Mouse (Mus musculus) fibroblast of lung, adult 2 months (primary cell): ENCODE results near the gene Zkscan14.

Source experiments
- DNase-seq: peaks from one replicate; pipeline ENCODE4 v3.0.0-alpha.2; 2011; ENCODE audit warnings: low read depth

The Zkscan14 gene

GRCm38 (mm10) chr5:145202446-145202845, 778 bp upstream of the Zkscan14 start:
- DNase-seq, result no peak

DNA sequence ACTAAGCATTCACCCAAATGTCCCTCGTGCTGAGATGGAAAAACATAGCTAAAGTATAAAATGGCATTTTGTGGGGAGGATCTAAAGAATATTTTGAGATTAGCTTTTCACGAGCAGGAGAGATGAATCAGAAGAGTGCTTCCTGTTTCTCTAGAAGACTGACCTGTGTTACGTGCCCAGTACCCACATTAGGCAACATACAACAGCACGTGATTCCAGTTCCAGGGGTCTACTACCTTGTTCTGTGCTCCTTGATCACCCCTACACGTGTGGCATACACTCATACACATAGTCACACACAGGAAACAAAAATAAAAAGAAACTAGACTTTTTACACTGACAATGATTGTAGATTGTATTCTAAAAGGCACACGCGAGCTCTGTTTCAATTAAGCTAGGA, 1.3 kb downstream of the Zkscan14 start:
- DNase-seq, result no peak

DNA sequence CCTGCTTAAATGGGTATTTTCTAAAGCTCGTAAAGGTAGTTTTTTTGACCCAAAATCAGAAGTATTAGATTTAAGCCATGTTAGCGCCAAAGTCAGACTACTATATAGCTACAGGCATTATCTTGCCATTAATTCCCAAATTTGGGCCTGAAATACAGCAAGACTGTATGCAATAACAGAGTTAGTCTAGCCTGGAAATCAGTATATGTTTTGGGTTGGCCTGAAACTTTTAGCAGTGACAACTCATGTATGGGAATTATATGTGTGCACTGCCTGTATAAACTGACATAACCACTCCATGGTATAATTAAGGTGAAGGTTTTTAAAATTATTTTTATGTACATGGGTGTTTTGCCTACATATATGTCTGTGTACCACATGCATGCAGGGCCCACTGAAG, 9.7 kb downstream of the Zkscan14 start, which contains the start of gene Atp5j2:
TSS of gene Atp5j2 (minus strand) at position 101 of the 400 bp plus-strand sequence.
- no peak for DNase-seq

GRCm38 (mm10) chr5:145190875-145191798, 10.5 kb downstream of the Zkscan14 start:
- DNase-seq, result peak; percentile 86

- DNase-seq, result no peak
Observed at GRCm38 (mm10) chr5:145190373-145190772, 11.3 kb downstream of the Zkscan14 start.

- no peak for DNase-seq
Observed at GRCm38 (mm10) chr5:145189416-145189815, 12.3 kb downstream of the Zkscan14 start.

GRCm38 (mm10) chr5:145185244-145185643, 16.4 kb downstream of the Zkscan14 start:
- no peak for DNase-seq

DNA sequence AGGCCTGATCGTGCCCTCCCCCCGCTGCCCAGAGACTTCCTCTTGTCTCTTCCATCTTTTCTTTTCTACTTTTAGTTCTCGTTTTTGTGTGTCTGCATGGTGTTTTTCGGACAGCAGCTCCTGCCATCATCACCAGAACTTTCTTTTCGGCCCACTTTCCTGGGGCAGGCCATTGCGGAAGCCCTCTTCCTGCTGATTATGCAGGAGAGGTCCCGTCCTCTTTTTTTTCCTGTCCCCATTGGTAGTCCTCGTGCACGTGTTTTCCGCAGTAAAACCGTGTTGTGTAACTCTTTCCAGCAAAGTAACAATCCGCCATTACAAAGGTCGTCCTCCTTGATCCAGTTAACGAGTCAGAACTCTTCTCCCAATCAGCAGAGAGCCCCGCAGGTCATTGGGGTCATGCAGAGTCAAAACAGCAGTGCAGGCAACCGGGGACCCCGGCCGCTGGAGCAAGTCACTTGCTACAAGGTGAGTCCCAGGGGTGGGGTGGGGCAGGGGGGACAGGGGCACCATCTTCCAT, 23.1 kb downstream of the Zkscan14 start:
- DNase-seq, result no peak

- no peak for DNase-seq
Observed at GRCm38 (mm10) chr5:145167306-145167661, 34.4 kb downstream of the Zkscan14 start.

DNA sequence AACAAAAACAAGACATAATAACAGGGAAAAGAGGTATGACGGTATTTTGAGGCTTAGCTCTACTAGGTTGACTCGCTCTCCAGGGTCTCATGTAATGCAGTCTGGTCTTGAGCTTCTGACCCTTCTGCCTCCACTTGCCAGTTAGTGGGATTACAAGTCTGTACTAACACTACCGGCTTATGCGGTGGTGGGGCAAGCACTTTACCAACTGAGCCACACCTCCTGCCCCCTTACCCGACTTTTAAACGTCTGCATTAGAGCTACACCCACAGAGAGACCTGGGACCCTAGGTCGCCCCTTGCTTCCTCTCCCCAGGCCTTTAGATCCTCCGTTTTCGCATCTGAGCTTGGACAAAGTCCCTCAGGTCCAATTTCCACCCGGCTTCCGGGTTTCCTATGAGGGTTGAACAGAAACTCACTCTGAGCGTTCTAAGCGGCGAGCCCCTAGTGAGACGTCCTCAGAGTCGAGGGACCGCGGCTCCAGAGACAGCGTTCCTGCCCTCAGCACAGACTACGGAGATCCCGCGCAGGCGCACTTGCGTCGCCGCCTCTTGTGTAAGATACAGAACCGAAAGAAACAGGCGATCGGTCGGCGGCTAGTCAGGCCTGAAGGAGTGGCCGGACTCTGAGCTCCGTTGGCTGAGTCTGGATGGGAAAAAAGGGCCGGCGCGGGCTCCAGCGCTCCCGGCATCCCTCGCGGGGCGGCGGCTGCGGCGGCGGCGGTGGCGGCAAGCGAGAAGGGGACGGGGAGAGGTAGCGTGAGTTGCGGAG, 34.9 kb downstream of the Zkscan14 start, which contains the start of the genes Ptcd1 and Cpsf4:
TSS of gene Ptcd1 (minus strand) at position 573 of the 770 bp plus-strand sequence.
TSS of gene Cpsf4 (plus strand) at position 678 of the 770 bp plus-strand sequence.
- DNase-seq, result peak; percentile 92

DNA sequence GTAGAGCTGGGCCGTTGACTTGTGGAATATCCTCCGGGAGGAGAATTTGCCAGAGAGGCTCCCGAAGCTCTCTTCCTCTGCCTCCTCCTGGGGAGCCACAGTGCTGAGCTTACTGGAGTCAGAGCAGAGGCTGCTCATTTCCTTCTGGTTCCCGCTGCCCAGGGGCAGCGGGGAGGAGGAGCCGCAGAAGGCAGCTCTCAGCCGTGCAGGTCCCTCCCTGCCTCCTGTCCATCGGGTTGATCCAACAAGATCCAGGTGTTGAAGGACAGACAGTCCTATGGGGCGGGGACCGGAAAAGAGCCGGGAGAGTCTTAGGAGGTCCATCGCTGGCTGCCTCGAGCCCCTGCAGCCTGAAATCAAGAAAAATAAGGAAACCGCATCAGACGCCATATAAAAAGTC, 36.5 kb downstream of the Zkscan14 start:
- DNase-seq, result no peak

DNA sequence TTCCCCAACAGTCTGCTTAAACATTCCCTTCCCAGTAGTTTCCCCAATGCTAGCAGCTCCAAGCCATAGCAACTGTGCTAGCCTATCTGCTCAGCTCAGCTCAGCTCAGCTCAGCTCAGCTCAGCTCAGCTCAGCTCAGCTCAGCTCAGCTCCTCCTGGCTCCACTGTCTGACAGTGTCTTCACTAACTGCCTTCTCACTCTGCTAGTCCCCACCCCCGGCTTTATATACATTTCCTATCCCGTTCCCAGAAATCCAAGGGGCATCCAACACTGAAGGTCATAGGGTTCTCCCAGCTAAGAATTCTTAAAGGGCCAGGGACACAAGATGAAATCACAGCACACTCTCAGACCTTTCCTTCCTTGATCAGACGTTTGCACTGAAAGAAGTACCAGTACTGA, 37.0 kb downstream of the Zkscan14 start:
- DNase-seq, result no peak

DNA sequence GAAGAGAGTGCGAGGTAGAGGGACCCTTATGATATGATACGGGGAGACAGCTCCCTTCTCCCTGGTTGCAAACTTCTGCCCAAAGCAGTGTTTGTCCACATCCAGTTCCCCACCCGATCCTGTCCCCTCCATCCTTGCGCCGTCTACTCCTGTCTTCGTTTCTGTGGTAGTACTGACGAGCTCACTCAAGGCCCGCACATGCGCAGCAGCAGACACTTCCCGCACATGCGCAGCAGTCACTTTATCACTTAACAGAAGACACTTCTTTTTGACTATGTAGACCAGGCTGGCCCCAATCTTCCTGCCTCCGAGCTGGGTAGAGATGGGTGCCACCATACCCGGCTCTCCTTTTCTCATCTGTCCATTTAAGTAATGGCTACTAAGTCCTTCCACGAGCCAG, 40.3 kb downstream of the Zkscan14 start:
- DNase-seq, result no peak

GRCm38 (mm10) chr5:145152690-145153089, 49.0 kb downstream of the Zkscan14 start:
- no peak for DNase-seq

DNA sequence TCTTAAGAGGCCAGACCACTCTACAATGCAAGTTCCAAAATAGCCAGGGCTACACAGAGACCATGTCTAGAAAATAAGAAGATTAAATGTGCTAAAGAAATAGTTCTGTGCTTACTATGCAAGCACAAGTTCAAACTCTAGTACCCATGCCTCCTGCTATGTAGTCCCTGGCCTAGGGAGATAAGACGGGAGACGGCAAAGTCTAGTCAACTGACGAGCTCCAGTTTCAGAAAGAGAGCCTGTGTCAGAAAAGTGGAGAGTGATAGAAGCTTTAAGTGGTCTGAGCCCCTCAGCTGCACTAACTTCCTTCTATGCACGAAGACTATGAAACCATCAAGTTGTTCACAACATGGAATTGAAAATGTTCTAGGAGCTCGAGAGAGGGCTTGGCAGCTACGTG, 52.4 kb downstream of the Zkscan14 start:
- no peak for DNase-seq

- no peak for DNase-seq
Observed at GRCm38 (mm10) chr5:145147748-145148147, 53.9 kb downstream of the Zkscan14 start.
